Mouse (Mus musculus) left cerebral cortex, adult 8-10 months (tissue): ENCODE results near the gene Twist1. TPM values are rescaled to one million over a fixed set of nuclear protein-coding genes. Genes with fewer than 3 reads are reported as not detected.
A peak's percentile ranks its signal among the peaks of the same experiment; 100 is the strongest.

Source experiments
- DNase-seq, 2 experiments: peaks; one replicate each; pipeline ENCODE4 v3.0.0; 2022; ENCODE audit warnings: low spot score in 2 of 2
- total RNA-seq, 4 experiments: library from RNA; stranded (reverse); gene quantifications; 2 replicates each; pipeline ENCODE4 v1.2.4; 2022

The Twist1 gene
- total RNA-seq = 1 to 10 TPM in 1 of 4 experiments, under 1 TPM in 3; 0.74 to 1.1 (median 0.84) TPM

DNA sequence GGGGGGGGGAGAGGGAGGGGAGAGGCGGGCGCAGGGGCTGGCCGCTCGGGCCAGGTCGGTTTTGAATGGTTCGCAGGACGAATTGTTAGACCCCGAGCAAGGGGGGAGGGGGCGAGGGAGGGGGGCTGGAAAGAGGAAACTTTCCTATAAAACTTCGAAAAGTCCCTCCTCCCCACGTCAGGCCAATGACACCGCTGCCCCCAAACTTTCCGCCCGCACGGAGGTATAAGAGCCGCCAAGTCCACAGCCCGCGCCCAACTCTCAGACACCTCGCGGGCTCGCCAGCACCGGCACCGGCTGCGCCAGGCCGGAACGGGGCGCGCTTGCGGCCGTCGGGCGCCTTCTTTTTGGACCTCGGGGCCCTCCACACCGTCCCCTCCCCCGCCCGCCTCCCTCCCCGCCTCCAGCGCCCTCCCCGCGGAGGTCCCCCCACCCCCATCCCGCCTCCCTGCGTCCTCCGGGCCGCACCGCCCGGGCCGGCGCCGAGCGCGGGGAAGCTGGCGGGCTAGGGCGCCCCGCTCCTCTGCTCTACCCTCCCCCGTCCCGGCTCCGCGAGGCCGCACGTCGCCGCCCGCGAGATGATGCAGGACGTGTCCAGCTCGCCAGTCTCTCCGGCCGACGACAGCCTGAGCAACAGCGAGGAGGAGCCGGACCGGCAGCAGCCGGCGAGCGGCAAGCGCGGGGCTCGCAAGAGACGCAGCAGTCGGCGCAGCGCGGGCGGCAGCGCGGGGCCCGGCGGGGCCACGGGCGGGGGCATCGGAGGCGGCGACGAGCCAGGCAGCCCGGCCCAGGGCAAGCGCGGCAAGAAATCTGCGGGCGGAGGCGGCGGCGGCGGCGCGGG lies at the start of gene Twist1:
Gene Twist1, plus strand, starts transcription at position 272 of the 841 bp plus-strand sequence.
- no peak for DNase-seq

DNA sequence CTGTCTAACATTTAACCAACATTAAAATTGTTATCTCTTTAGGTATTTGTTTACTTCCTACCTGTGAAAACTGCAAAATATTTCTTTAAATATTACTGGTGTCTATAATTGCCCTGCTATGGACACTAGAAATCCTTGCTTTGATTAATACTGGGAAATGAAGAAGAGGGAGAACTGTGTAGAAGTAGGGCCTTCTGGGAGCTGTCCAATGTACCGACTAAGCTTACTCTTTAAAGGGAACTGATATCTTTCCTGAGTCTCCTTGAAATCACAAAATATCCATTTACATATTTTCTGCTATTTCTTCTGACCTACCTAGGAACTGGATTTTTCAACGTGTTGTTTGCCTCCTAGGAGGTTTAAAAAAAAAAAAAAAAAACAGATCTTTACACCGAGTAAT lies 30.7 kb upstream of the Twist1 start:
- no peak for DNase-seq

DNA sequence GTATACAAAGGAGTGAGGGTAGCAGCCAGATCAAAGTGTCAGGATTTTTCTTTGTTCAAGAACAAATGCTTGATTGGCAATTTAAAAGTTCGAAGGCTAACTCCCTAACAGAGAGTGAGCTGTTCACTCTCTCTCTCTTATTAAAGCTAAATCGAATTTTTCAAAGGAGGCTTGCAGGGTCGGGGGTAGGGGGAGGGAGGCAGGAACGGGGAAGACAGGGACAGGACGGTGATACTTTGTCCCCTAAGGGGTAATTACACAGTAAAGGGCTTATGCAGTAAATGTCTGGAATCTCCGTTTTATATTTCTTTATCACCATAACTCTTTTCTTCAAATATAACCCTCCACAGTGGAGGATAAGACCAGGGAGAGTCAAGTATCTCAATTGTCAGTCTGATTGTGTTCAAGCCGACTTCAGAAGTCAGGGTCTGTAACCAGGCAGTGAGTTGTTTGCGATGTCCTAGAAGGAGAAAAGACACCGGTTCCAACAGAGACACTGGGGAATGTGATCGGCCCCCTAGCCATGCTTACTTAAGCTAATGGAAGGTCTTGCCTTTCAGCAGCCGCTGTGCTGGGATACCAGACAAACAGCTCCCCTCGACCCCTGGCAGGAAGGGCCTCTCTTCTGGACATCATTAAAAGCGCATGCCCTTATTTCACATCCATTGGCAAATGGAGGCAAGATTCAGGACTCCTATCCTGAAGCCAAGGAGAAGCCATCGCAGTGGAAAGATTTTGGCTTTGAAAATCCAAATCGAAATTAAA lies 30.0 kb upstream of the Twist1 start:
- DNase-seq = no peak

DNA sequence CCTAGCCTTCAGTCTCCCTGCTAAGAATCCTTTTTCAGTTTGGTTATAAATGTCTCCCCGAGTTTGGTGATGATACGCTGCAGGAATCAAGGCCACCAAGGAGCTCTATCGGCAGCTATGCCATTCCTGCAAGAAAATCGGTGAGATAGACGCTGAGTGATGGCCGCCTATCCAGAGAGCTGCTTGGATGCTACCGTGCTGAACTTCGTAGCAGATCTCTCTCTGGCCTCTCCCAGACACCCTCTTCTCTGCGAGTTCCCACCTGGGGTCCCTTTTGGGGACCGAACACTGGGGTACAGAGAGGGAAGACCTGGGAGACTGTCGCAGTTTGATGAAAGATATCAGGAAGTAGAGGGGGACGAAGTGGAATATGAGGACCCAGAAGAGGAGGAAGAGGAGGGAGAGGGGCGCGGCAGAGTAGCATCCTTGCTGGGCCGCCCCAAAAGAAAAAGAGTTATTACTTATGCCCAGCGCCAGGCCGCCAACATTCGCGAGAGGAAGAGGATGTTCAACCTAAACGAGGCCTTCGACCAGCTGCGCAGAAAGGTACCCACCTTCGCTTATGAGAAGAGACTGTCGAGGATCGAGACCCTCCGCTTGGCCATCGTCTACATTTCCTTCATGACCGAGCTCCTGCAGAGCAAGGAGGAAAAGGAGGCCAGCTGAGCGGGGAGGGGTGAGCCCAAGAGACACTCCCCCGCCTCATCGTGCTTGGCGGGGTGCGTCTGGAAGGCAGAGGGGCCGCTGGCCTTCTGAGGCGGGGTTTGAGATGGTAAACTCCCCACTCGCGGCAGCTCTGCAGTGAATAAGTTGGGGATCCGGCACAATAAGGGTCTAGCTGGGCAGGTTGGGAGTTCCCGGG lies 28.9 kb upstream of the Twist1 start, which contains the start of gene Ferd3l:
Gene Ferd3l, plus strand, starts transcription at position 95 of the 862 bp plus-strand sequence.
- peak in 1 of 2 experiments; percentile 4 for DNase-seq

DNA sequence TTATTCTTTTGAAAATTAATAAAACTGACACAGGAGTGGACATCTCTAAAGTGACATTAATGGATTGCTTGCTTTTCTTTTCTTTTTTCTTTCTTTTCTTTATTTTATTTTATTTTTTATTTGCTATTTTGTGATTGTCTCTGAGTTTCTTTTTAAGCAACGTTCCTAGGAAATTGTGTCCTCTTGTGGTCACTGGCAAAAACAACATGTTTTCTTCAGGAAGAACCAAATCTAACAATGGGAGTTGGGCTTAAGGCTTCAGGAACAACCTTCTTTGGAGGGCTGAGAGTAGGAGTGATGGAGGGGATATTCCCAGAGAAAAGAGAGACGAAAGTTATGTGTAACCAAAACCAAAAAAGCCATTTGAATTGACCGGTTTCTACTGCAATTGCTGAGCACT lies 4.6 kb upstream of the Twist1 start:
- DNase-seq = no peak

DNA sequence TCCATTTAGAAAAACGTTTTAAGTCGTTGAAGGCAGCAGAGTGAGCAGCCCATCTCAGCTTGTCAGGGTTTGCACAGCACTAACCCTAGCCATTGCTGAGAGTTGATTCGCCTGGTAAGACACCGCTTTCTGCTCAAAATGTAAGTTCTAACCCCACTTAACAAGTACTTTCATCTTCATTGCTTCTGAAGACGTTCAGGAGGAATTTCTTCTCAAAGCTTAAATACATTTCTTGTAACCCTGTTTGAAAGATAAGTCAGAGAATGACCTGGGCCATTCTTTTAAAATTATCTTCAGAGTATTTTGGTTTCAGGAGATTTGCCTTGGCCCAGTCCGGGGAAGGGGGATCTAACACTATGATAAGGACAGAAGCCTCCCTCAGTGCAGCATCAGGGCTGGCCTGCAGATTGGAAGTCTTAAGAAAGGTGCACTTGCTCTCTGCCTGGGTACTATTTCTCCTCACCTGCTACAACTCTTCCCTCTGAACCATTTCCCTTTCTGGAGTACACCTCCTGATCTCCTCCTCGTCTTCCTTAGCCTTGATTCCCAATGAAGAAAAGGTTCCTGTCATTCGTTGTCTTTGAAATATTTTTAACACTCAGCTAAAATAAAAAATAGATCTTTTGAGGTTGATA lies 2.4 kb upstream of the Twist1 start:
- DNase-seq = no peak

DNA sequence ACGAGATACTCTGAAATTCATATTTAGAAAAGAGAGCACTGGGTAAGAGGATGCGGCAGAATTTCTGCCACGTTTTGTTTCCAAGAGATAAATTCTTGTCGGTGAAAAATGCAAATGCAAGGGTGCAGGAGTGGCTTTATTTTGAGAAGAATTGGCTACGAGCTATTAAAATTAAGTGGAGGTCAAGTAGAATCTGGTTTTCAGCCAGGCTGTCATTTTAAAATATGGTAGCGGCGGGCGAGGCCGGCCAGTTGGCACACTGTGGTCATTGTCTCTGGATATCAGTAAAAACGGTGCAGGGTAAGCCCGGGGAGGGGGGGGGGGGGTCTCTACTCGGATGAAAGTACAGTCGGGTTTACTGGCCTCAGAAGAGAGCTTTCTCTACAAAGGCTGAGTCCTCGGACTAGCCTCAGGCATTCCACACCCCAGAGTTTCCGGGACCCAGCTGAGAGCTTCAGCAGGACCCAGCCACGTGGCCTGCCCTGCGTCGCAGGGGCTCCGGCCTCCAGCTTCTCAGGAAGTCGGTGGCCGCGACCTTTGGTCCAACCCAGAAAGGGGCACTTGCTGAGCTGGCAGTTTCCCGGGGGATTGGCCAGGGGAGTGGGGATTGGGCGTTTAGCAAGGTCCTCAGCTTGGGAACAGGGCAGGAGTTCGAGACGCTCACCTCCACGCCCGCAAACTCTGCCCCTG lies 1.7 kb upstream of the Twist1 start:
- DNase-seq = no peak

DNA sequence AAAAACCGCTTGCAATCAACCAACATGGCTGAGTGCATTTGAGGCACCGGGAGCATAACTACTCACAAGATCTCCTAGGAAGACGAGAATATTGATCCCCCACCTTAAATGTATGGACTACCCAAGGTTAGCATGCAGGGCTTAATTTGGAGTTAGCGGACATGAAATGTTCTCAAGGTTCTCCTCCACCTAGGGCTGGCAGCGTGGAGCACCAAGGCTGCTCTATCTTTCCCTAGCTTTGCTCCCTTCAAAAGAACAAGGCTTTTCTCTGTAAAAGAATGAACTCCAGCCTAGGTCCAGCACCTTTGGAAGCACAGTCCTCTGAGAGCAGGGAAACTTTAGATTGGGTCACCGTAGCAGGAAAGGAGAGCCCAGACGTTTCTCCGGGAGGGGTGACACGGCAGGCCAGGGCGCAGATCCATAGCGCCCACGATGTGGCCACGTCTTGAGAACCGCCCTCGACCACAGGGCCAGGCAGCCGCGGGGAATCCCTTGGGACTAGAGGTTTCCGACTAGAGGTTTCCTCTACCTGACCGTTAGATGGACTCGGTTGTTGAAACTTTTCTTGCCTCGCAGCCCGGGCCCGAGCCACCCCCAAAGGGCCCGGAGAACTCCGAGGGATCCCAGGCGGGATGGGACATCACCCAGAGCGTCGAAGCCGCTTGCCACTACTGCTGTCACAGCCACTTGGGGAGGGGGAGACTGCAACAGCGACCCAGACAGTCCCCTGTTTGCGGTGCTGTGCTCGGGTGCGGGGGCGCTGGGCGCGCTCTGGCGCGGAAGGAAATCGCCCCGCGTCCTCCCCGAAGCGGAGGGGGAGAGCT lies 683 bp upstream of the Twist1 start:
- DNase-seq = no peak

DNA sequence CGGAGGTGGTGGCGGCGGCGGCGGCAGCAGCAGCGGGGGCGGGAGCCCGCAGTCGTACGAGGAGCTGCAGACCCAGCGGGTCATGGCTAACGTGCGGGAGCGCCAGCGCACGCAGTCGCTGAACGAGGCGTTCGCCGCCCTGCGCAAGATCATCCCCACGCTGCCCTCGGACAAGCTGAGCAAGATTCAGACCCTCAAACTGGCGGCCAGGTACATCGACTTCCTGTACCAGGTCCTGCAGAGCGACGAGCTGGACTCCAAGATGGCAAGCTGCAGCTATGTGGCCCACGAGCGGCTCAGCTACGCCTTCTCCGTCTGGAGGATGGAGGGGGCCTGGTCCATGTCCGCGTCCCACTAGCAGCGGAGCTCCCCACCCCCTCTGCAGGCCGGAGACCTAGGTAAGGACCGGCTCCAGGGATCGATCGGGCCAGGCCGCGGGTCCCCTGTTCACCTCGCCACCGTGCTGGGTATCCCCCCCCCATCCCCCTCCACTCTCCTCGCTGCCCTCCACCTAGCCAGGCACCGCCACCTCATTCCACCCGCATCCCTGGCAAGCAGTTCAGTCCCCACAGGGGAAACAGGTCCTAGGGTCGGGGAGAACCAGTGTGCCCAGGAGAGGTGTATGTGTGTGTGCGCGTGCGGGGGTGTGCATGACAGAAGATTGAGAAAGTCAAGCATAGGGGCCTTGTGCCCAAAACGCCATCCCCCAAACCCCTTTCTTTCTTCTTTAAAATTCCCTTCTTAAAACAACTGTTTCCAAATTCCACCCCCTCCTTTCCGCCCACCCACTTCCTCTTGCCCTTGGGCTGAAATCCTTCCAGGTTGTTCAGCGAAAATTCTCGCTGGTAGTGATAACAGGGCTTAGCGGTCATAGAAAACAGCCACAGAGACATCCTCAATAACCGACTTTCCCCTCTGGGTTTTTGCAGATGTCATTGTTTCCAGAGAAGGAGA lies 1.0 kb downstream of the Twist1 start:
- DNase-seq = no peak

DNA sequence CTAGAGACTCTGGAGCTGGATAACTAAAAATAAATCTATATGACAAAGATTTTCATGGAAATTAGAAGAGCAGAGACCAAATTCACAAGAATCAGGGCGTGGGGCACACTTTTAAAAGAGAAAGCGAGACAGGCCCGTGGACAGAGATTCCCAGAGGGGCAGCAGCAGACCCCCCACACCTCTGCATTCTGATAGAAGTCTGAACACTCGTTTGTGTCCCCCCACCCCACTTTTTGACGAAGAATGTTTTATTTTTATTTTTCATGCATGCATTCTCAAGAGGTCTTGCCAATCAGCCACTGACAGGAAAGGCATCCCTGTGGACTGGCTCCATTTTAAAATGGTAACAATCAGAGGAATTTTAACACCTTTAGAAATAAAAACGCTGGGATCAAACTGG lies 1.7 kb downstream of the Twist1 start:
- DNase-seq = no peak

DNA sequence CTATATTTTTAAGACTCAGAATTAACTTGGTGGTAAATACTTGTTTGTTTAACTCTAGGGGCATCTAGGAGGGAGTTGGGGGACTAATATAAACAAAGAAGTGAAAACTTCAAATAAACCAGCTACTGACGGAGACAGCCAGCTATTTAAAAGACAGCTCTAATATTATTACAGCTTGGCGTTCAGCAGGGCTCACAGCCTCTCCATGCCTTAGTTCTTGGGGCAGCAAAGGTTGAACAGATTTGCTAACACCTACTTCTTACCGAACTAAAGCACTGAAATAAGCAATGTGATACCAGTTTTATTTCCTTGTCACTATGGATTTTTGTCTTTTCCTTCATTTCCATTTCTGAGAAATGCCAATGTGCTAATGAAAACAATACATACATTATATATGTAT lies 2.4 kb downstream of the Twist1 start:
- no peak for DNase-seq

DNA sequence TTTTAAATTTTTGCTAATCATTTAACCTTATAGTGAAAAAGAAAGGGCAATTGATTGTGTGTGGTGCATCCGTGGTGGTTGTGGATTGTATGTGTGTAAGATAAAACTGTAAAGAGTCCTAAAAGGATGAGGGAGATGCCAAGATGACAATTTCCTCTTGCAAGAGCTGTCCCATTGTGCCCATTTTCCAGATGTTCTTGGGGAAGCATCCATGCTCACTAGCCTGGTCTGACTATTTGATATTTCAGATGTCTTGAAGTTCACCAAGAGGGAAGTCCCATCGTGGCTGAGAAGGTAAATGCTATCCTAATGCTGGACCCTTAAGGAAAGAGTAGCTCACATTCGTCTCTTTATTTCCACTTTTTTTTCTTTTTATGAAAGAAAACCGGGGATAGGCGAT lies 3.5 kb downstream of the Twist1 start:
- no peak for DNase-seq

DNA sequence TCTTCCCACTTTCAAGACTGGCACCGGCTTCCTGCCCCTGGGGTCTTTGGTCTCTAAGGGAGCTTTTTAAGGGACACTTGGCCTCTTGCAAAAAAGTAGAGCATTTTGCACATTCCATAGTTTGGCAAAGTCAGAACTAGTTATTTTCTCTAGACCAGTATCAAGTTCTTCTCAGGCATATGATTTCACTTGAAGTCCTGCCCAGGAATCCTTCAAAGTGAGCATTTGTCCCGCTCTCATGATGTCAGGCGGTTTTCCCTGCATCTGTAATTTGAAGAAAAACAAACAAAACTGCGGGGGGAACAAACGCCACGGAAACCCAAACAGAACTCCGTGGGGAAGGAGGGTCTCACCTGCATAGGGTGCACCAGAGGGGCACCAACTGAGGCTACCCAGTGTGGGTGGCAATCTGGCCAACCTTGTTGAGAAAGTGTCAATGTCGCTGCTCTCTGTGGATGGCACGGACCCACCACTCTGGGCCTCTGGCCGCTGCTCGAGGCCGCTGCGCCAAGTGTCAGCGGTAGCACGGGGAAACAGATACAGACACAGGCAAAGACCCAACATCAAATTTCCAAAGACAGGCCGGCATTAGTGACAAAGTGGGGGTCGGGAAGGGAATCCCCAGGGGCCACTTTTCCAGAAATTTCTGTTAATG lies 4.8 kb downstream of the Twist1 start:
- DNase-seq = no peak

DNA sequence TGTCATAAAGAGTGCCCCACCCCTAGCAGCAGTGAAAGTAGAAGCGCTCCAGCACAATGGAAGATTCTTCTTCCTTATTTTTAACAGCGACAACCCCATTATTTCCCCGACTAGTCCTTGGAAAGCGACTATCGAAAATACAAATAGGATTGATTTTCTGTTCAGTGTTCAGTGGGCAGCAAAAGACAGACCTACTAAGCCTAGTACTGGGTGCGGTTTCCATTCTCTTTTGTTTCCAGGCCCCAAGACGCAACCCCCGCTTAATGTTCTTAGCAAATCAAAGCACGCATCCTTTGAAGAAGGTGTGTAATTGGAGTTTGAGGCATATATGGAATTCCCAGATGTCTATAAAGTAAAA lies 5.3 kb downstream of the Twist1 start:
- DNase-seq = no peak

DNA sequence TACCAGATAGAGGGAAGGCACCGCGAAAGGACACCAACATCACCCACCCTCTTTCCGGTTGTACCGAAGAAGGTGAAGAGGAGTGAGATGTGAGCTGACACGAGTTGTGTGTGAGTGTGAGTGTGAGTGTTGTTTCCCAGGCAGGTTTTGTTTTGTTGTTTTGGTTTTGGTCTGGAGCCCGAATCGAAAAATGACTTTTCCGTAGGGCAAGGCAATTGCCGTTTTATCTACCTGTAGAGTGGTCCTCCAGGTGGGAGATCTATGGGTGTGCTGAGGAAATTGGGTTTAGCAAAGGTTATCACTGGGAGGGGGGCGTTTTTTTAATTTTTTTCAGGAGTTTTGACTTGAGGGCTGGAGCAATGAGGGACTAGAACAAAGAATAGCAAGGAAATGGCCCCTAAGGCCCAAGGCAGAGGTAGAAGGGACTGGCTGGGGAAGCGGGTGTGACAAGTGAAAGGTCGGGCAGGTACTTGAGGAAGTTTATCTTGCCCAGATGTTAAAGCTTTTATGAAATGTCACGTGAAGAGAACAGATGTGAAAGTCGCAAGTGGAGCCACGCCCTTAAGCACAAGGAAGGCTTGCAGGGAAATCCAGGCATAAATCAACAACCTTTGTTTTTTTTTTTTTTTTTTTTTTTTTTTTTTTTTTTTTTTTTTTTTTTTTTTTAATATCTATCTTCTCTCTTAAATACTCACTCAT lies 6.3 kb downstream of the Twist1 start:
- DNase-seq = no peak

DNA sequence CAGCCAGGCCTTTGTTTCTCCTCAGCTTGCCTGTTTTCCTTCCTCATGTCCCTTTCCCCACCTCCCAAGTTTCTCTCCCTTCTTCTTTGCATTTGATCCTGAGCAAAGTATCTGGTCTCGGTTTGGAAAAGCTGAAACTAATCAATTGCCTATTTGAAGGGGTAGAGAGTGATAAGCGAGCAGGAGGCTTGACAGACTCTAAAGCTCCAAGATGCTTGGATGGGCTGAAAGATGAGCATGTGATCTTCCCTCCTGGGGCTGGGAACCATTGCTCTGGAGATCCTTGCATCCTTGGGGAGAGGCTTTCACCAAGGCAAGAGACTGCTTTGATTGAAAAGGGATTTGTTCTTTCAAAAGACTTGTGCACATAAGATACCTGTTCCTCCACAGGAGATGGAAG lies 7.0 kb downstream of the Twist1 start:
- DNase-seq = no peak

DNA sequence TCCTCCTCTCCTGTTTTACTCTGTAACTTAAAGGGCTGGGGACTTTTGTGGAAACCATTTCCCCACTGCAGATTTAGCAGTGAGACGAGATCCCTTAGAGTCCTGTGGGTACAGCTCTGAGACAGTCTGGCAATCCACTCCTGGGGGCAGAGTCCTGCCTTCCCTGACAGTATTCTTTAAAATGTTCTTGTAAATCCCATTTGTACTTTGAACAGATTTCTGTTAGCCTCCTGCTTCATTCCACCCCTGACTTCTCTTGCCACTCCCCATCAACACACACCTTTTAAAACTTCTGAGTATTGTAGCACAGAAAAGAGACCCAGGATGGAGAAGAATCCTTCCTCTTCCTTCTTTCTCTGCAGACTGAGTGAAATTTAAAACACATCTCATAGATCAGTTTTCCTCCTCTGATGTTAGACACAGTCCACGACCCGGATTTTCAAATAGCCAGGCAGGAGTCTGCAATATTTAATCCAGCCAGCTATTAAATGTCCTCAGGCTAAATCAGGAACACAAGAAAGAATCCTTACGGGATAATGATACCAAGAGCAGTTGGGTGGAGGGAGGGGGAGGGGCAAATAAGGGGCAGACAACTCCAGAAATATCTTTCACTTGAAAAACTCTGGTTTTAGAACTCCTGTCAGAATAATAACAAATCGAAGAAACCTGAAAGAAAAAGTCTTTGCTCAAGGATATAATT lies 8.3 kb downstream of the Twist1 start:
- DNase-seq = no peak
